Mouse (Mus musculus) small intestine, adult 2 months (tissue): ENCODE data around the gene Cntnap5b. TPM values are rescaled to one million over a fixed set of nuclear protein-coding genes. Genes with fewer than 3 reads are reported as not detected.

Experiments
- H3K27ac ChIP-seq: fragments of 200-500 bp; 2 replicates; pipeline ENCODE4 v1.5.1; 2012; ENCODE audit warnings: low read depth, low read length, control low read depth, inconsistent platforms; ENCODE audit not compliant: insufficient read depth
- H3K27me3 ChIP-seq: fragments of 200-500 bp; 2 replicates; pipeline ENCODE4 v1.6.1; 2012; ENCODE audit warnings: mild to moderate bottlenecking, moderate library complexity, low read length, inconsistent platforms; ENCODE audit not compliant: control insufficient read depth, insufficient read depth
- H3K36me3 ChIP-seq: fragments of 200-500 bp; 2 replicates; pipeline ENCODE4 v1.6.1; 2012; ENCODE audit warnings: mild to moderate bottlenecking, low read length, control low read depth, inconsistent platforms; ENCODE audit not compliant: control insufficient read depth, insufficient read depth
- H3K4me1 ChIP-seq: fragments of 200-500 bp; 2 replicates; pipeline ENCODE4 v1.6.1; 2012; ENCODE audit warnings: low read length, inconsistent platforms, mixed read lengths; ENCODE audit not compliant: control insufficient read depth, insufficient read depth, insufficient read length
- H3K4me3 ChIP-seq: fragments of 200-500 bp; 2 replicates; pipeline ENCODE4 v1.5.1; 2012; ENCODE audit warnings: low read depth, mild to moderate bottlenecking, control low read depth, inconsistent platforms, low read length, moderate library complexity
- CTCF ChIP-seq: fragments of 200-500 bp; IDR thresholded peaks from 2 replicates; pipeline ENCODE4 v1.5.1; 2012; ENCODE audit warnings: low read depth, mild to moderate bottlenecking, control low read depth, inconsistent platforms, low read length, moderate library complexity, mixed read lengths; ENCODE audit not compliant: insufficient replicate concordance, insufficient read length; ENCODE audit errors: extremely low read depth
- POLR2A ChIP-seq: fragments of 200-500 bp; IDR thresholded peaks from 2 replicates; pipeline ENCODE4 v1.6.1; 2012; ENCODE audit warnings: low read depth, mild to moderate bottlenecking, control low read depth, inconsistent platforms, low read length, moderate library complexity
- WGBS: fragments of 180-500 bp; shearing (Covaris S2); methylation state at CpG from one replicate; pipeline ENCODE4 v1.1.7; 2018; 5-methylcytosine and 5-hydroxymethylcytosine counted together
- polyA plus RNA-seq: library from polyadenylated mRNA; depleted of rRNA; stranded (reverse); fragments of >200 nt; gene quantifications from 2 replicates; pipeline ENCODE4 v1.2.3, GENCODE M21; 2012; rRNA removed

Cntnap5b gene
- polyA plus RNA-seq, result not detected in 2 replicates

- Histone ChIP-seq H3K36me3 (no peaks in the 10 kb centered on the region), H3K4me3 (no peak within 1 kb of the TSS), H3K27ac (no peak within 1 kb of the TSS), H3K4me1 (no peaks in the 10 kb centered on the region), H3K27me3 (no peaks in the 10 kb centered on the region)
- 37% methylated on average over 7 of the region's 7 CpGs for WGBS
- TF ChIP-seq CTCF, result no peak
- no peak for TF ChIP-seq POLR2A
Measured at GRCm38 (mm10) chr1:99772614-99773013, at the start of gene Cntnap5b. TSS of gene Cntnap5b (plus strand) at chr1:99772765.

GRCm38 (mm10) chr1:99759996-99760395 is 12.6 kb upstream of the Cntnap5b start:
- Histone ChIP-seq H3K27ac (no peak overlapping the region), H3K4me1 (no peaks in the 10 kb centered on the region), H3K27me3 (no peaks in the 10 kb centered on the region), H3K4me3 (no peak overlapping the region), H3K36me3 (no peaks in the 10 kb centered on the region)
- TF ChIP-seq POLR2A (no peak), CTCF (no peak)
- WGBS, result 85% methylated on average over 1 of the region's 1 CpGs

GRCm38 (mm10) chr1:99772183-99772582 is 382 bp upstream of the Cntnap5b start:
- Histone ChIP-seq H3K4me3 (no peak overlapping the region), H3K36me3 (no peaks in the 10 kb centered on the region), H3K27me3 (no peaks in the 10 kb centered on the region), H3K27ac (no peak overlapping the region), H3K4me1 (no peaks in the 10 kb centered on the region)
- TF ChIP-seq CTCF, result no peak
- 8% methylated on average over 19 of the region's 19 CpGs for WGBS

- WGBS, result 5% methylated on average over 4 of the region's 4 CpGs
- TF ChIP-seq POLR2A (no peak), CTCF (no peak)
- H3K27me3 ChIP-seq, result no peaks in the 10 kb centered on the region
- no peaks in the 10 kb centered on the region for H3K36me3 ChIP-seq
- no peak overlapping the region for H3K4me3 ChIP-seq
- no peaks in the 10 kb centered on the region for H3K4me1 ChIP-seq
- H3K27ac ChIP-seq, result no peak overlapping the region
Measured at GRCm38 (mm10) chr1:99774144-99774543, 1.6 kb downstream of the Cntnap5b start.

GRCm38 (mm10) chr1:99813334-99814110 is 41.0 kb downstream of the Cntnap5b start:
- Histone ChIP-seq H3K27me3 (no peaks in the 10 kb centered on the region), H3K4me3 (no peak overlapping the region), H3K36me3 (no peaks in the 10 kb centered on the region), H3K4me1 (no peaks in the 10 kb centered on the region), H3K27ac (no peak overlapping the region)
- WGBS, result 78% methylated on average over 6 of the region's 6 CpGs
- TF ChIP-seq CTCF (no peak), POLR2A (no peak)

- H3K4me1 ChIP-seq, result no peaks in the 10 kb centered on the region
- H3K27ac ChIP-seq, result no peak overlapping the region
- H3K27me3 ChIP-seq, result no peaks in the 10 kb centered on the region
- H3K4me3 ChIP-seq, result no peak overlapping the region
- H3K36me3 ChIP-seq, result no peaks in the 10 kb centered on the region
- TF ChIP-seq POLR2A, result no peak
- TF ChIP-seq CTCF, result no peak
- 89% methylated on average over 3 of the region's 3 CpGs for WGBS
Measured at GRCm38 (mm10) chr1:99872344-99872743, 99.8 kb downstream of the Cntnap5b start.

GRCm38 (mm10) chr1:99907774-99908173 is 135.2 kb downstream of the Cntnap5b start:
- Histone ChIP-seq H3K27ac (no peak overlapping the region), H3K4me1 (no peaks in the 10 kb centered on the region), H3K4me3 (no peak overlapping the region), H3K27me3 (no peaks in the 10 kb centered on the region), H3K36me3 (no peaks in the 10 kb centered on the region)
- TF ChIP-seq POLR2A (no peak), CTCF (no peak)
- WGBS, result 79% methylated on average over 2 of the region's 2 CpGs
